Mouse (Mus musculus): ENCODE measurements around the gene Ikzf2.

DNA sequence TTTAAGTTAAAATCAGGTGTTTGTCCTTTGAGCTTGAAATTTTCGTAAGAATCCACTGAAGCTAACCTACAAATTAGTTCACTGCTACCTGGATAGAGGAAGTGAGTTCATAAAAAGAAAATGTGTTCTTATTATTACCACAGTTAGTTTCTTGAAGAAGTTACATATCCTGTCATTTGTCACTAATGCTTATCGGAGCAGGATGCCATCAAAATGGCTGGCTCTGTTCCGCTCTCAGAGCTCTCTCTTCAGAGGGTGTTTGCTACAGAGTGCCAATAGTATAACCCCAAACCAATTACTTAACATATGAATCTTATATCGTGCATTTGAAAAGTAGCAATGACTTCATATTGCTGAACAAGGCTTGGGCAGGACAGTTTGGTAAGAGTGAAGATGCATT lies 108.1 kb downstream of the Ikzf2 start:
- TF ChIP-seq CHD2 (IDR thresholded peaks at IDR 0.05; ENCODE audit: low read depth, low read length): no peak
- TF ChIP-seq ZC3H11A (IDR thresholded peaks at IDR 0.05; ENCODE audit: borderline replicate concordance, low read depth, low read length): no peak
- TF ChIP-seq HCFC1 (IDR thresholded peaks at IDR 0.05; ENCODE audit: borderline replicate concordance, insufficient read depth, low read length): no peak
